Mouse (Mus musculus) cortical plate, adult 2 months (tissue): ENCODE results near the gene Tbc1d2b. TPM values are rescaled to one million over a fixed set of nuclear protein-coding genes. Genes with fewer than 3 reads are reported as not detected.

Experiments
- H3K27ac ChIP-seq: fragments of 200-500 bp; 2 replicates; pipeline ENCODE4 v1.5.1; 2012; ENCODE audit warnings: low read length, control low read depth, inconsistent platforms; ENCODE audit not compliant: insufficient read depth
- H3K4me1 ChIP-seq: fragments of 200-500 bp; 2 replicates; pipeline ENCODE4 v1.6.1; 2011; ENCODE audit warnings: low read length; ENCODE audit not compliant: control insufficient read depth, insufficient read depth
- H3K4me3 ChIP-seq: fragments of 200-500 bp; 2 replicates; pipeline ENCODE4 v1.5.1; 2011; ENCODE audit warnings: mild to moderate bottlenecking, low read length, control low read depth; ENCODE audit not compliant: insufficient read depth
- CTCF ChIP-seq: fragments of 200-500 bp; IDR thresholded peaks from 2 replicates; pipeline ENCODE4 v1.5.1; 2011; ENCODE audit warnings: mild to moderate bottlenecking, control low read depth, low read length; ENCODE audit not compliant: insufficient read depth; ENCODE audit errors: extremely low read depth
- POLR2A ChIP-seq: fragments of 200-500 bp; IDR thresholded peaks from 2 replicates; pipeline ENCODE4 v1.6.1; 2011; ENCODE audit warnings: mild to moderate bottlenecking, low read length, control low read depth; ENCODE audit not compliant: insufficient read depth; ENCODE audit errors: extremely low read depth
- polyA plus RNA-seq: library from polyadenylated mRNA; depleted of rRNA; stranded (reverse); fragments of >200 nt; gene quantifications from 2 replicates; pipeline ENCODE4 v1.2.3, GENCODE M21; 2012

Tbc1d2b gene
- polyA plus RNA-seq, 1 experiment = 11.4 TPM

GRCm38 (mm10) chr9:90266059-90266458 is 4.5 kb downstream of the Tbc1d2b start:
- Histone ChIP-seq H3K4me1 (peaks cover 4% of the 10 kb centered on the region; the same call in 1 of the 2 replicates), H3K4me3 (no peak overlapping the region), H3K27ac (no peak overlapping the region)
- TF ChIP-seq POLR2A (no peak), CTCF (no peak)

- Histone ChIP-seq H3K4me3 (no peak overlapping the region), H3K4me1 (peaks cover 4% of the 10 kb centered on the region; the same call in 1 of the 2 replicates), H3K27ac (no peak overlapping the region)
- TF ChIP-seq CTCF (no peak), POLR2A (no peak)
These were observed 5.1 kb downstream of the Tbc1d2b start for GRCm38 (mm10) chr9:90265322-90266039.

GRCm38 (mm10) chr9:90263340-90263679 is 7.3 kb downstream of the Tbc1d2b start:
- Histone ChIP-seq H3K4me1 (peaks cover 4% of the 10 kb centered on the region; the same call in 1 of the 2 replicates), H3K27ac (no peak overlapping the region), H3K4me3 (no peak overlapping the region)
- TF ChIP-seq POLR2A (no peak), CTCF (no peak)

- Histone ChIP-seq H3K27ac (no peak overlapping the region), H3K4me1 (peaks cover 4% of the 10 kb centered on the region; the same call in 1 of the 2 replicates), H3K4me3 (no peak overlapping the region)
- no peak for TF ChIP-seq CTCF
- TF ChIP-seq POLR2A = no peak
These were observed 7.8 kb downstream of the Tbc1d2b start for GRCm38 (mm10) chr9:90262591-90263339.

GRCm38 (mm10) chr9:90262063-90262462 is 8.5 kb downstream of the Tbc1d2b start:
- TF ChIP-seq POLR2A (no peak), CTCF (no peak)
- H3K4me3 ChIP-seq = no peak overlapping the region
- H3K4me1 ChIP-seq = peaks cover 4% of the 10 kb centered on the region; the same call in 1 of the 2 replicates
- no peak overlapping the region for H3K27ac ChIP-seq

- Histone ChIP-seq H3K4me1 (no peaks in the 10 kb centered on the region; the same call in 1 of the 2 replicates), H3K4me3 (no peak overlapping the region), H3K27ac (no peak overlapping the region)
- TF ChIP-seq POLR2A (no peak), CTCF (no peak)
These were observed 9.8 kb downstream of the Tbc1d2b start for GRCm38 (mm10) chr9:90260600-90261375.

GRCm38 (mm10) chr9:90260079-90260478 is 10.5 kb downstream of the Tbc1d2b start:
- no peak overlapping the region for H3K27ac ChIP-seq
- no peaks in the 10 kb centered on the region for H3K4me1 ChIP-seq
- TF ChIP-seq POLR2A (no peak), CTCF (no peak)
- no peak overlapping the region for H3K4me3 ChIP-seq

- Histone ChIP-seq H3K4me3 (no peak overlapping the region), H3K27ac (no peak overlapping the region)
These were observed 11.1 kb downstream of the Tbc1d2b start for GRCm38 (mm10) chr9:90259400-90259950.

GRCm38 (mm10) chr9:90257754-90258531 is 12.7 kb downstream of the Tbc1d2b start:
- no peak overlapping the region for H3K4me3 ChIP-seq
- no peak overlapping the region for H3K27ac ChIP-seq
- H3K4me1 ChIP-seq = no peaks in the 10 kb centered on the region
- TF ChIP-seq POLR2A (no peak), CTCF (no peak)

More at GRCm38 (mm10) chr9:90259400-90259950, 11.1 kb downstream of the Tbc1d2b start:
- TF ChIP-seq POLR2A = no peak
- H3K4me1 ChIP-seq = no peaks in the 10 kb centered on the region
